Mouse (Mus musculus) olfactory bulb, adult 2 months (tissue): ENCODE measurements around the gene Elavl3. TPM values are rescaled to one million over a fixed set of nuclear protein-coding genes. Genes with fewer than 3 reads are reported as not detected.

Experiments used
- H3K27ac ChIP-seq: fragments of 200-500 bp; 2 replicates; pipeline ENCODE4 v1.5.1; 2012; ENCODE audit warnings: low read depth, low read length; ENCODE audit not compliant: insufficient read depth
- H3K4me1 ChIP-seq: fragments of 200-500 bp; 2 replicates; pipeline ENCODE4 v1.6.1; 2012; ENCODE audit warnings: low read length; ENCODE audit not compliant: control insufficient read depth, insufficient read depth
- H3K4me3 ChIP-seq: fragments of 200-500 bp; 2 replicates; pipeline ENCODE4 v1.5.1; 2012; ENCODE audit warnings: mild to moderate bottlenecking, low read depth, low read length, moderate library complexity; ENCODE audit not compliant: insufficient read depth
- CTCF ChIP-seq: fragments of 200-500 bp; IDR thresholded peaks from 2 replicates; pipeline ENCODE4 v1.5.1; 2012; ENCODE audit warnings: low read depth, mild to moderate bottlenecking, low read length, moderate library complexity; ENCODE audit not compliant: insufficient read depth
- POLR2A ChIP-seq: fragments of 200-500 bp; IDR thresholded peaks from 2 replicates; pipeline ENCODE4 v1.6.1; 2012; ENCODE audit warnings: mild to moderate bottlenecking, low read depth, low read length, moderate library complexity; ENCODE audit not compliant: insufficient read depth
- WGBS: fragments of 180-500 bp; shearing (Covaris S2); methylation state at CpG from one replicate; pipeline ENCODE4 v1.1.7; 2018; 5-methylcytosine and 5-hydroxymethylcytosine counted together
- polyA plus RNA-seq: library from polyadenylated mRNA; stranded (reverse); fragments of >200 nt; gene quantifications from 2 replicates; pipeline ENCODE4 v1.2.4, GENCODE M21; 2012; ENCODE audit warnings: low replicate concordance; ENCODE audit not compliant: missing spikeins, insufficient read depth, insufficient read length

The Elavl3 gene
- polyA plus RNA-seq, 1 experiment, result not detected

- no peak overlapping the region for H3K4me3 ChIP-seq
- TF ChIP-seq POLR2A (no peak), CTCF (no peak)
- 19% methylated on average over 36 of the region's 36 CpGs for WGBS
- H3K4me1 ChIP-seq, result peaks cover 27% of the 10 kb centered on the region
- H3K27ac ChIP-seq, result no peak overlapping the region
Measured at GRCm38 (mm10) chr9:21987592-21988342, 64.1 kb downstream of the Elavl3 start.

DNA sequence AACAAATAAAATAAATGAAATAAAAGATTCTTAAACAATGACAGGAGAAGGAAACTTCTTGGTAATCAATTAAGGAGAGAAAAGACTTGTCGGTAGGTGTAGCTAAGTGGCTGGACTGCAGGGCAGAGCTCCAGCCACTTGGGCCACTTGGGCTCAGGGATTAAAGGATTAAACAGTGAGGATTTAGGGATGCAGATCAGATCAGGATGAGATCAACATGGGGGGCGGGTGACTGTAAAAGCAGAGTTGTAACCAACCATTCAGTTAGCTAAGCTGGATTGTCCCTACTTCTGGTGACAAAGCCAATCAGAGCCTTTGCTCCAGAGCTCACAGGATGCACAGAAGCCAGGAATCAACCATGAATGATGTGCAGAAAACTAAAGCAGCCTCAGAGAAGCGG is 67.9 kb downstream of the Elavl3 start:
- TF ChIP-seq CTCF, result no peak
- TF ChIP-seq POLR2A, result no peak
- Histone ChIP-seq H3K4me1 (peaks cover 14% of the 10 kb centered on the region), H3K27ac (no peak overlapping the region), H3K4me3 (no peak overlapping the region)
- 49% methylated on average over 3 of the region's 3 CpGs for WGBS

- Histone ChIP-seq H3K27ac (no peak overlapping the region), H3K4me3 (no peak overlapping the region), H3K4me1 (no peaks in the 10 kb centered on the region)
- TF ChIP-seq CTCF (no peak), POLR2A (no peak)
- 95% methylated on average over 4 of the region's 4 CpGs for WGBS
Measured at GRCm38 (mm10) chr9:21978398-21979128, 73.3 kb downstream of the Elavl3 start.

DNA sequence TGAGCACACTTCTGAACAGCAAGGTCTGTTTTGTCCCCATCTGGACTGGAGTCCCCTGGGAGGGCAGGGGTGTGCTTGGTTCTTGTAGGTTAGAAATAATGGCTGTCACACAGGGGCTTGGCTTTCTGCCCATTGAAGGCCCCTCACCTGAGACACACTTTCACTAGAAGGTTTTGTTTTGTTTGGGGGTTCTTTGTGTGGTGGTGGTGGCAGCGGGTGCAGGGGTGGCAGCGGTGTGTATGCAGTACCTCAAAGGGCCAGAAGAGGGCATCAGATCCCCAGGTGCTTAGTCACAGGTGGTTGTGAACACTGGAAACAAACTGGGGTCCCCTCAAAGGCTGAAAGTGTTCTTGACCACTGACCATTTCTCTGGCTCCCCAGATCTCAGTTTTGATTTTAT is 73.9 kb downstream of the Elavl3 start:
- H3K4me3 ChIP-seq, result no peak overlapping the region
- no peaks in the 10 kb centered on the region for H3K4me1 ChIP-seq
- no peak overlapping the region for H3K27ac ChIP-seq
- TF ChIP-seq POLR2A (no peak), CTCF (peak; percentile 52; the same call in 1 of the 2 replicates)
- WGBS, result 33% methylated on average over 2 of the region's 2 CpGs

- WGBS, result 71% methylated on average over 5 of the region's 5 CpGs
- no peak overlapping the region for H3K4me3 ChIP-seq
- no peaks in the 10 kb centered on the region for H3K4me1 ChIP-seq
- no peak overlapping the region for H3K27ac ChIP-seq
- TF ChIP-seq POLR2A (no peak), CTCF (no peak)
Measured at GRCm38 (mm10) chr9:21977331-21977730, 74.5 kb downstream of the Elavl3 start.

DNA sequence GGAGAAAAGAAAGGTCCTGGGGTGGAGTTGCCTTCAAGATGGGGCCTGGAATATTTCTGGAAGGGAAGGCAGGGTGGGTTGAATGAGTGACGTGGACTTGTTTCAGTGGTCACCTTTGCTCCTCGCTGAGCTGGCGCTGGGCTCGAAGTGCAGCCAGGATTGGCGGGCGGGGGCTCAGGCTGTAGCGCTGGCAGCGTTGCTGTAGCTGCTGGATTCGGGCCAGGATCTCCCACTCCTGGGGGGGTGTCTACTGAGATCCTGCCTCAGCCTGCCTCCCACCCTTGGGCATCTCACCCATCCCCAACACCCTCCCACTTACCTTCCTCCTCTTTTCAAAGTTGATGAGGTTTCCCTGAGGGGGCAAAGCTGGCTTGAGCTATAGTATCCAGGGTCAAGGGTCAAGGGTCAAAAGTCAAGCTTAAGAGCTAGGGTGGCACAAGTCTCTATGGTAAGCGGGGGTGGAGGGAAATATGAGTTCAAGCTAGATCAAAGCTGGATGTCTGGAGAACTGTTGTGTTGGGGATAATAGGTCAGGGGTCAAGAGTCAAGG is 75.1 kb downstream of the Elavl3 start:
- WGBS, result 61% methylated on average over 10 of the region's 10 CpGs
- Histone ChIP-seq H3K27ac (no peak overlapping the region), H3K4me3 (no peak overlapping the region), H3K4me1 (no peaks in the 10 kb centered on the region)
- TF ChIP-seq CTCF, result no peak

DNA sequence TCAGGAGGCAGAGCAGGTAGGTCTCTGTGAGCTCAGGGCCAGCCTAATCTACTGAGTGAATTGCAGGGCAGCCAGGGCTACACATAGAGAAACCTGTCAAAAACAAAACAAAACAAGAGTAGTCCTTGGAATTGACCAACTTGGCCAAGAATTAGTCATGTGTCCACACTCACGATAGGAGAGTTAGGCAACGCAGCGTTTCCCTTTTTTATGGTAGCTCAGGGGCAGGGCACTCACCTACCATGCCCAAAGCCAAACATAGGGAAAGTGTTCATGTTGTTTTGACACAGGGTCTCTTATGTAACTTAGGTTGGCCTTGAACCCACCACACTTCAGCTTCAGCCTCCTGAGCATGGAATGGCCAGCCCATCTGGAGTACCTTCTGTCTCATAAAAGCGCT is 82.5 kb downstream of the Elavl3 start:
- Histone ChIP-seq H3K4me1 (peaks cover 4% of the 10 kb centered on the region; the same call in 1 of the 2 replicates), H3K4me3 (no peak overlapping the region), H3K27ac (no peak overlapping the region)
- WGBS, result 94% methylated on average over 4 of the region's 4 CpGs
- TF ChIP-seq CTCF (no peak), POLR2A (no peak)

GRCm38 (mm10) chr9:21968883-21969282 is 82.9 kb downstream of the Elavl3 start:
- Histone ChIP-seq H3K4me1 (peaks cover 4% of the 10 kb centered on the region; the same call in 1 of the 2 replicates), H3K4me3 (no peak overlapping the region), H3K27ac (no peak overlapping the region)
- WGBS, result 65% methylated on average over 6 of the region's 6 CpGs
- TF ChIP-seq POLR2A (no peak), CTCF (no peak)

Other genes starting within 250 kb of the Elavl3 start
- gene Angptl8, start 216.5 kb downstream of the Elavl3 start, polyA plus RNA-seq, result not detected in 2 replicates
- not detected in 2 replicates for gene Dock6, start 199.4 kb downstream of the Elavl3 start, polyA plus RNA-seq
- not detected in 2 replicates for gene Rab3d, start 133.8 kb downstream of the Elavl3 start, polyA plus RNA-seq
- gene Ccdc159, start 124.6 kb downstream of the Elavl3 start, polyA plus RNA-seq, result not detected in 2 replicates
- gene Tmem205, start 124.5 kb downstream of the Elavl3 start, polyA plus RNA-seq, result not detected in 2 replicates
- gene Plppr2, start 115.0 kb downstream of the Elavl3 start, polyA plus RNA-seq, result not detected in 2 replicates
- not detected in 2 replicates for gene Swsap1, start 96.3 kb downstream of the Elavl3 start, polyA plus RNA-seq
- not detected in 2 replicates for gene Epor, start 88.5 kb downstream of the Elavl3 start, polyA plus RNA-seq
- not detected in 2 replicates for gene Rgl3, start 62.6 kb downstream of the Elavl3 start, polyA plus RNA-seq
- gene Ccdc151, start 49.4 kb downstream of the Elavl3 start, polyA plus RNA-seq, result not detected in 2 replicates
- gene Prkcsh, start 49.2 kb downstream of the Elavl3 start, polyA plus RNA-seq, result not detected in 2 replicates
- not detected in 2 replicates for gene Gm49318, start 19.2 kb upstream of the Elavl3 start, polyA plus RNA-seq
- gene Zfp653, start 19.4 kb upstream of the Elavl3 start, polyA plus RNA-seq, result not detected in 2 replicates
- gene Ecsit, start 33.4 kb upstream of the Elavl3 start, polyA plus RNA-seq, result not detected in 2 replicates
- gene Cnn1, start 47.2 kb upstream of the Elavl3 start, polyA plus RNA-seq, result not detected in 2 replicates
- not detected in 2 replicates for gene Elof1, start 65.1 kb upstream of the Elavl3 start, polyA plus RNA-seq
- not detected in 2 replicates for gene Acp5, start 83.7 kb upstream of the Elavl3 start, polyA plus RNA-seq
- not detected in 2 replicates for gene Pigyl, start 104.8 kb upstream of the Elavl3 start, polyA plus RNA-seq
- not detected in 2 replicates for gene Zfp872, start 136.1 kb upstream of the Elavl3 start, polyA plus RNA-seq
- not detected in 2 replicates for gene Zfp809, start 173.7 kb upstream of the Elavl3 start, polyA plus RNA-seq
- gene Zfp599, start 207.9 kb upstream of the Elavl3 start, polyA plus RNA-seq, result not detected in 2 replicates